Mouse (Mus musculus) forebrain, embryonic 10.5 days (tissue): ENCODE data around the gene Anapc5. TPM values are rescaled to one million over a fixed set of nuclear protein-coding genes. Genes with fewer than 3 reads are reported as not detected.

Experiments used
- DNase-seq: peaks from one replicate; pipeline ENCODE4 v3.0.0-alpha.2; 2017; ENCODE audit warnings: low spot score; ENCODE audit errors: extremely low spot score
- H3K27ac ChIP-seq: fragments of 300-500 bp; sonication (generic); 2 replicates; pipeline ENCODE4 v1.5.1; 2016; ENCODE audit warnings: mild to moderate bottlenecking
- H3K27me3 ChIP-seq: fragments of 300-500 bp; sonication (generic); 2 replicates; pipeline ENCODE4 v1.6.1; 2016; ENCODE audit warnings: mild to moderate bottlenecking; ENCODE audit not compliant: poor library complexity, severe bottlenecking
- H3K36me3 ChIP-seq: fragments of 300-500 bp; sonication (generic); replicated peaks from 2 replicates; pipeline ENCODE4 v1.6.1; 2016; ENCODE audit warnings: mild to moderate bottlenecking, moderate library complexity
- H3K4me1 ChIP-seq: fragments of 300-500 bp; sonication (generic); 2 replicates; pipeline ENCODE4 v1.6.1; 2016
- H3K4me3 ChIP-seq: fragments of 300-500 bp; sonication (generic); 2 replicates; pipeline ENCODE4 v1.5.1; 2016; ENCODE audit warnings: mild to moderate bottlenecking, moderate library complexity
- H3K9me3 ChIP-seq: fragments of 300-500 bp; sonication (generic); 2 replicates; pipeline ENCODE4 v1.6.1; 2016; ENCODE audit warnings: mild to moderate bottlenecking, moderate library complexity
- WGBS: fragments of 180-500 bp; shearing (Covaris S2); methylation state at CpG from one replicate; pipeline ENCODE4 v1.1.7; 2016; 5-methylcytosine and 5-hydroxymethylcytosine counted together
- polyA plus RNA-seq: library from polyadenylated mRNA; unstranded; fragments of >200 nt; fragmentation: Nextera tagmentation; extraction: Ambion mirVana; gene quantifications from 2 replicates; pipeline ENCODE4 v1.2.1, GENCODE M21; 2016

Anapc5 gene
- 510 and 525 TPM in 2 replicates for polyA plus RNA-seq

DNA sequence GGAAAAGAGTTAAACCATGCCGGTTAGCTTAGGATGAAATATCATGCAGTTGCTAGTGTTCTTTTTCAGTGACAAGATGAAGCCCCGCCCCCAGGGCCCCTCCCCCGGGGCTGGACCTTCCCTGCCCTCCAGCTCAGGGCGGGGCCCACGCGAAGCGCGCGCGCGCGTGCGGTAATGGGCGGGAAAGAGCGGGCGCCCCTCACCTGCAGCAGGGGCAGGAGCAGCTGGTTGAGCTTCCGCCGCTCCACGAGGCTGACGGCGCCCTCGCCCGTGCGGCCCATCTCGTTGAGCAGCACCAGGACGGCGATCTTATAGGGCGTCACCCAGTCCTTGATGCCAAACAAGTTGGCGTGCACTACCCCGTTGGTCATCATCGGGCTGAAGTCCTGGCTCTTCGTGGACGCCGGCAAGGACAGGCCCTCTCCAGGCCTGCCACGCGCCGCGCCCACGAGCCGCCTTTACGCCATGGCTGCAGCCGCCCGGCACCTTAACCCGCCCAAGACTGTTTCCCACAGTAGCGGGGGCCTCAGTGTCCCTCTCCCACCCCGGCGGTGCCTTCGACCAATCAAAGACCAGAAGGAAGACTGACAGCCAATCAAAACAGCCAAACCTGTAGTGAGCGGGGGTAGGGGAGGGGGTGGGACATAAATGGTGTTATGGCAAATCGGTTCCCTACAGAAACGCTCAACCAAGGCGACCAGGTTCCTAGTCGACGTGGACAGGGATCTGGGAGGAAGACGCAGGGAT, at the start of gene Anapc5:
Gene Anapc5, minus strand, starts transcription at position 563 of the 747 bp plus-strand sequence.
- peak; percentile 96 for DNase-seq
- WGBS: under 1% methylated on average over 55 of the region's 55 CpGs
- Histone ChIP-seq H3K9me3 (no peaks in the 10 kb centered on the region), H3K27me3 (no peaks in the 10 kb centered on the region), H3K36me3 (peaks cover 37% of the 10 kb centered on the region), H3K4me1 (peaks cover 19% of the 10 kb centered on the region), H3K4me3 (peak within 1 kb of the TSS; percentile 84), H3K27ac (peak within 1 kb of the TSS; percentile 97)

GRCm38 (mm10) chr5:122863053-122863452, 41.9 kb upstream of the Anapc5 start:
- Histone ChIP-seq H3K36me3 (peaks cover 82% of the 10 kb centered on the region), H3K4me3 (no peak overlapping the region), H3K27me3 (no peaks in the 10 kb centered on the region), H3K9me3 (no peaks in the 10 kb centered on the region), H3K27ac (no peak overlapping the region), H3K4me1 (no peaks in the 10 kb centered on the region)
- no peak for DNase-seq
- 96% methylated on average over 2 of the region's 2 CpGs for WGBS

DNA sequence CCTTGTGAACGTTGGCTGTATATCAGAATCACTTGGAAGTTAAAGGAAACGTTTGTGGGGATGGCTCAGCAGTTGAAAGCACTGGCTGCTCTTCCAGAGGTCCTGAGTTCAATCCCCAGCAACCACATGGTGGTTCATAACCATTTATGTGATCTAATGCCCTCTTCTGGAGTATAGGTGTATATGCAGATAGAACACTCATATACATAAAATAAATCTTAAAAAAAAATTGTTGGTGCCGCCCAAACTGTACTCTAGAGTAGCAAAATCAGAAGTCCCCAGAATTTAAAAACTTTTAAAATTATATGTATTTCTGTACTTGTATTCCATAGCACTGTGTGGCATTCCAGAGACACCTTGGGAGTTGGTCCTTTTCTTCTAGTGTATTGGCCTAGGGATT, 34.7 kb upstream of the Anapc5 start:
- H3K27ac ChIP-seq: no peak overlapping the region
- H3K4me1 ChIP-seq: peaks cover 15% of the 10 kb centered on the region
- H3K36me3 ChIP-seq: peaks cover 34% of the 10 kb centered on the region
- H3K4me3 ChIP-seq: no peak overlapping the region
- H3K9me3 ChIP-seq: no peaks in the 10 kb centered on the region
- WGBS: 90% methylated on average over 3 of the region's 3 CpGs
- H3K27me3 ChIP-seq: no peaks in the 10 kb centered on the region
- DNase-seq: no peak

DNA sequence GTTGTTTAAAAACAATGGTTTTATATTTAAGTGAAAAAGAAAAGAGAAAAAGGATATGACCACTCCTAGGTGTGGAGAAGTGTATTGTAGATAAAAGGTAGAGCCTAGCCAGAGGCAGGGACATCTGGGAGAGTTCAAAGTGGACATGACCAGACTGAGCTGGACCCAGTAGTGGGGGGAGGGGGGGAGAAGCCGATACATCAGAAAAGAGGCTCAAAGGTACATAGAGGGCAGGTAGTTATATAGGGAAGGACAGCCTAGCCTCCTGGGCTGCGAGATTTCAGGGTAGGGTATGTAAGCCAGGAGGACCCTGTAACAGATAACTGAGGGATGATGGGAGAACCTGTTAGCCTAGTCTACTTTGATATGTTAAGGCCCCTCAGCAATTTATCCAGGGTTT, 31.5 kb upstream of the Anapc5 start:
- Histone ChIP-seq H3K27me3 (no peaks in the 10 kb centered on the region), H3K9me3 (no peaks in the 10 kb centered on the region)
- 87% methylated on average over 2 of the region's 2 CpGs for WGBS

GRCm38 (mm10) chr5:122850319-122851002, 29.3 kb upstream of the Anapc5 start:
- Histone ChIP-seq H3K27me3 (no peaks in the 10 kb centered on the region), H3K27ac (peak overlapping the region; percentile 97), H3K4me1 (peaks cover 25% of the 10 kb centered on the region), H3K4me3 (peak overlapping the region; percentile 81), H3K9me3 (no peaks in the 10 kb centered on the region), H3K36me3 (peaks cover 8% of the 10 kb centered on the region)
- no peak for DNase-seq
- WGBS: under 1% methylated on average over 38 of the region's 38 CpGs

More for the DNA sequence above, 31.5 kb upstream of the Anapc5 start:
- DNase-seq: no peak
- H3K27ac ChIP-seq: no peak overlapping the region
- peaks cover 23% of the 10 kb centered on the region for H3K36me3 ChIP-seq
- no peak overlapping the region for H3K4me3 ChIP-seq
- peaks cover 25% of the 10 kb centered on the region for H3K4me1 ChIP-seq

GRCm38 (mm10) chr5:122849521-122850318, 28.6 kb upstream of the Anapc5 start, which contains the start of gene Rnf34:
Gene Rnf34, plus strand, starts transcription at chr5:122850048.
- Histone ChIP-seq H3K36me3 (peaks cover 4% of the 10 kb centered on the region), H3K4me3 (peak within 1 kb of the TSS; percentile 81), H3K27me3 (no peaks in the 10 kb centered on the region), H3K27ac (peak within 1 kb of the TSS; percentile 97), H3K9me3 (no peaks in the 10 kb centered on the region), H3K4me1 (peaks cover 25% of the 10 kb centered on the region)
- peak; percentile 97 for DNase-seq
- WGBS: 2% methylated on average over 59 of the region's 61 CpGs

DNA sequence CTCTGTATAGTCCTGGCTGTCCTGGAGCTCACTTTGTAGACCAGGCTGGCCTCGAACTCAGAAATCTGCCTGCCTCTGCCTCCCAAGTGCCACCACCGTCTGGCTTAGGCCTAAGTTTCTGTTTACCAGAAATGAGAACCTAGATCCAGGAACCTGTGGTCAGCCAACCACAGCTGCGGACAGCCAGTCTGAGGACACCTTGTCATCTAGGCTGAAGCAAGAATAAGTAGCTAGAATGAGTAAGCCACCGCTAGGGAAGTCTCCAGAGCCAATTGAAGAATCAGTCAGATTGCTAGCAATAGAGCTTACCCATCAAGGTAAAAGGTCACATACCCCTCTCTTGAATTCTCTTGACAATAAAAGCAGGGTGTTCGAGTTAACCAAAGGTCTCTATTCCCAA, 22.7 kb upstream of the Anapc5 start:
- H3K27ac ChIP-seq: no peak overlapping the region
- WGBS: 89% methylated on average over 5 of the region's 5 CpGs
- H3K9me3 ChIP-seq: no peaks in the 10 kb centered on the region
- DNase-seq: no peak
- no peaks in the 10 kb centered on the region for H3K27me3 ChIP-seq
- no peaks in the 10 kb centered on the region for H3K36me3 ChIP-seq
- H3K4me1 ChIP-seq: no peaks in the 10 kb centered on the region
- H3K4me3 ChIP-seq: no peak overlapping the region

DNA sequence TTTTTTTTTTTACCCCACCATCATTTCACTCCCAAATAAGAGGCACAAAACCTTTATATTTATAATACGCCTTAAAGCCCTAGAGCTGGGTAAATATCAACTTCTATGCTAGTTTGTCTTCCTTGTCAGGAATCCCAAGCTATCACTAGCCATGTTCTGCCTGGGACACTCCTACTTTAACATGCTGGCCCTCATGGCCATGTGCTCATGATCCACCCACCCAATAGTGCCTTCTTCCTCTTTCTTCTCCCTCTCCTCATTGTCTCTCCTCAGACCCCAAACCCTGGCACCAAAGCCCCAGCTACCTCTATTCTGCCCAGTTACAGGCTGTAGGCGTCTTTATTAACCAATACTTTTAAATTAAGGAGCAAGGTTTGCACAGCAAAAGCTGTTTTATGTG, 20.0 kb upstream of the Anapc5 start:
- WGBS: 85% methylated on average over 2 of the region's 2 CpGs
- H3K4me1 ChIP-seq: no peaks in the 10 kb centered on the region
- no peak overlapping the region for H3K4me3 ChIP-seq
- H3K27ac ChIP-seq: no peak overlapping the region
- H3K9me3 ChIP-seq: peaks cover 4% of the 10 kb centered on the region; the same call in 1 of the 2 replicates
- H3K27me3 ChIP-seq: no peaks in the 10 kb centered on the region
- DNase-seq: no peak
- no peaks in the 10 kb centered on the region for H3K36me3 ChIP-seq

- DNase-seq: no peak
- Histone ChIP-seq H3K36me3 (no peaks in the 10 kb centered on the region), H3K27ac (no peak overlapping the region), H3K9me3 (peaks cover 2% of the 10 kb centered on the region; the same call in 1 of the 2 replicates), H3K27me3 (no peaks in the 10 kb centered on the region), H3K4me3 (no peak overlapping the region), H3K4me1 (no peaks in the 10 kb centered on the region)
- 84% methylated on average over 10 of the region's 10 CpGs for WGBS
Measured at GRCm38 (mm10) chr5:122832996-122833395, 11.9 kb upstream of the Anapc5 start.

- Histone ChIP-seq H3K4me3 (no peak overlapping the region), H3K36me3 (no peaks in the 10 kb centered on the region), H3K27me3 (no peaks in the 10 kb centered on the region), H3K27ac (no peak overlapping the region), H3K9me3 (no peaks in the 10 kb centered on the region), H3K4me1 (no peaks in the 10 kb centered on the region)
- no peak for DNase-seq
- 87% methylated on average over 10 of the region's 10 CpGs for WGBS
Measured at GRCm38 (mm10) chr5:122832536-122832935, 11.4 kb upstream of the Anapc5 start.

DNA sequence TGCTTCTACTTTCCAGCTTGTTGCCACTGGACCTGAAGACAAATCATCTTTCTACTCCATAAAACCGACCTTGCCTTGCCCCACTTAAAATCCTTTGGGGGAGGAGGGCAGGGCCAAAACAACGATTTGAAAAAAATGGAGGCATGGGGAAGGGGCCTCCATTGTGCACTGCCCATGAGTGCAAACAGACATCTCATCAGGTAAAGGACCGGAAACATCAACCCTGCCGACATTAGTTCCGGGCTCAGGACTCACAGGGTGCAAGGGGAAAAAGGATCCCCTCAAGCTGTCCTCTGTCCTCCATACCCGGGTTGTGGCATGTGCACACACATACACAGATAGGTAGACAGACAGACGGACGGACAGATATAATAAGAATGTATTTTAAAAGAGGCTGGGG, 4.0 kb upstream of the Anapc5 start:
- peaks cover 10% of the 10 kb centered on the region for H3K4me1 ChIP-seq

GRCm38 (mm10) chr5:122824450-122824849, 3.3 kb upstream of the Anapc5 start:
- DNase-seq: no peak
- Histone ChIP-seq H3K4me3 (no peak overlapping the region), H3K9me3 (no peaks in the 10 kb centered on the region), H3K27me3 (no peaks in the 10 kb centered on the region), H3K36me3 (peaks cover 2% of the 10 kb centered on the region), H3K27ac (no peak overlapping the region), H3K4me1 (peaks cover 17% of the 10 kb centered on the region)
- WGBS: 76% methylated on average over 6 of the region's 6 CpGs

More for the DNA sequence above, 4.0 kb upstream of the Anapc5 start:
- no peak for DNase-seq
- Histone ChIP-seq H3K27me3 (no peaks in the 10 kb centered on the region), H3K36me3 (no peaks in the 10 kb centered on the region), H3K27ac (no peak overlapping the region), H3K4me3 (no peak overlapping the region), H3K9me3 (no peaks in the 10 kb centered on the region)
- 87% methylated on average over 8 of the region's 8 CpGs for WGBS
